Mouse (Mus musculus) stomach, postnatal 0 days (tissue): Measurements from ENCODE around the gene Prss50.

Experiments used
- CTCF ChIP-seq: IDR thresholded peaks from 2 replicates; pipeline ENCODE4 v1.5.1; 2016; ENCODE audit warnings: antibody characterized with exemption, low read depth, mild to moderate bottlenecking, moderate library complexity
- EP300 ChIP-seq: optimal IDR thresholded peaks from 2 replicates; pipeline ENCODE3; 2016; ENCODE audit warnings: antibody characterized with exemption

DNA sequence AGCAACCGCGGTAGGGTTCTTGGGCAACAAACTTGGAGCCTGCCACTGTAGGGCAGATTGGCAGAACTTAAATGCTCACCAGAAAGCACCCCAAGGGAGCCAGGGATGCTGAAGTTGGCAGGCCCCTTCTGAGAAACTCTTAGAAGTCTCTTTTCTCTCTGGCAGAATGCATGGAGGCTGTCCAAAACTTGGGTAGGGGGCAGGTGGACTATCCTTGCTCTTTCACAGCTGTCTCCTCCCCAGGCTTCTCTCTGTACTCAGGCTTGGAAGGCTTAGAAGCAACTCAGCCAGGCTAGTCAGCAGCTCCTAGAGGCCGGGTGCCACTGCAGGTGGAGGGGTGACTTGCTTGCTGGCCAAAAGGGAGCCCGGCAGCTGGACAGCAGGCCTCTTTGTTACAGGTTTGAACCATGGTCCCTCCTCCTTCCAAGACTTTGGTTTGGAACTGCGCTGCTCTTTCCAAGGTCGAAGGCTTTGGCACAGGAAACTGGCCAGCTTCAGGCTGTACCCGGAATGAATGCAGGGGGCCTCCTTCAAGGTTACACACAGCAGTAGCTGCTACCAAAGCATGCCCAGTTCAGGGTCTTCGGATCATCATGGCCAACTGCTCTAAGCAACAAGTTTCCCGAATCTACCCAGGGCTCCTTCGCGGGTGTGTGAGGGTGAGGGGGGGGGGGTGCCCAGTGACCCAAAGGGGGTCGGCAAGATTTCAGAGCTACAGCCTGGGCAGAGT is 21.6 kb downstream of the Prss50 start, which contains the start of gene Als2cl:
- no peak for TF ChIP-seq CTCF
- no peak for TF ChIP-seq EP300
